Mouse (Mus musculus): ENCODE measurements around the gene Kat5. TPM values are rescaled to one million over a fixed set of nuclear protein-coding genes. Genes with fewer than 3 reads are reported as not detected.

Kat5 gene
- polyA plus RNA-seq (2015; fragmentation: Nextera tagmentation; extraction: Ambion mirVana) = 37.4 and 38.6 TPM in 2 replicates

GRCm38 (mm10) chr19:5609547-5610404 lies at the start of gene Kat5:
Gene Kat5, minus strand, starts transcription at chr19:5610237.
- peak within 1 kb of the TSS; percentile 64 for H3K4me2 ChIP-seq (replicated peaks; ENCODE audit: low read depth)
- H3K36me3 ChIP-seq (ENCODE audit: control insufficient read depth, insufficient read depth) = peaks cover 42% of the 10 kb centered on the region
- H3K27me3 ChIP-seq (replicated peaks; ENCODE audit: control insufficient read depth, insufficient read depth, low read length) = no peaks in the 10 kb centered on the region
- peak within 1 kb of the TSS; percentile 66 for H3K4me3 ChIP-seq (ENCODE audit: low read depth, low read length)
- peak; percentile 35 for TF ChIP-seq CTCF (IDR thresholded peaks at IDR 0.05; ENCODE audit: low read depth)
- peak; percentile 90 for ATAC-seq
- H3K27ac ChIP-seq (ENCODE audit: low read depth, low read length) = peak within 1 kb of the TSS; percentile 94
- no peaks in the 10 kb centered on the region for H3K9me3 ChIP-seq (ENCODE audit: control insufficient read depth)
- under 1% methylated on average over 54 of the region's 55 CpGs for WGBS
- H3K4me1 ChIP-seq (replicated peaks; ENCODE audit: control insufficient read depth, insufficient read depth, low read length) = no peaks in the 10 kb centered on the region; the same call in 1 of the 2 replicates
- peak within 1 kb of the TSS; percentile 72 for H3K9ac ChIP-seq (ENCODE audit: low read depth, low read length)

- H3K9ac ChIP-seq (ENCODE audit: low read depth, low read length) = no peak overlapping the region
- H3K36me3 ChIP-seq (ENCODE audit: control insufficient read depth, insufficient read depth) = peaks cover 48% of the 10 kb centered on the region
- H3K9me3 ChIP-seq (ENCODE audit: control insufficient read depth) = no peaks in the 10 kb centered on the region
- no peak overlapping the region for H3K27ac ChIP-seq (ENCODE audit: low read depth, low read length)
- H3K4me3 ChIP-seq (ENCODE audit: low read depth, low read length) = peak overlapping the region; percentile 35
- H3K4me1 ChIP-seq (replicated peaks; ENCODE audit: control insufficient read depth, insufficient read depth, low read length) = no peaks in the 10 kb centered on the region; the same call in 1 of the 2 replicates
- no peak for TF ChIP-seq CTCF (IDR thresholded peaks at IDR 0.05; ENCODE audit: low read depth)
- no peaks in the 10 kb centered on the region for H3K27me3 ChIP-seq (replicated peaks; ENCODE audit: control insufficient read depth, insufficient read depth, low read length)
- peak overlapping the region; percentile 76 for H3K4me2 ChIP-seq (replicated peaks; ENCODE audit: low read depth)
- ATAC-seq = no peak; the same call in 1 of the 2 replicates
- 26% methylated on average over 43 of the region's 43 CpGs for WGBS
Observed at GRCm38 (mm10) chr19:5654720-5655298, 44.8 kb upstream of the Kat5 start.

GRCm38 (mm10) chr19:5653969-5654719 lies 44.1 kb upstream of the Kat5 start:
- Histone ChIP-seq H3K4me2 (replicated peaks; ENCODE audit: low read depth) (peak overlapping the region; percentile 76), H3K27ac (ENCODE audit: low read depth, low read length) (no peak overlapping the region), H3K4me1 (replicated peaks; ENCODE audit: control insufficient read depth, insufficient read depth, low read length) (no peaks in the 10 kb centered on the region; the same call in 1 of the 2 replicates), H3K9ac (ENCODE audit: low read depth, low read length) (no peak overlapping the region), H3K36me3 (ENCODE audit: control insufficient read depth, insufficient read depth) (peaks cover 44% of the 10 kb centered on the region), H3K4me3 (ENCODE audit: low read depth, low read length) (peak overlapping the region; percentile 35), H3K27me3 (replicated peaks; ENCODE audit: control insufficient read depth, insufficient read depth, low read length) (no peaks in the 10 kb centered on the region), H3K9me3 (ENCODE audit: control insufficient read depth) (no peaks in the 10 kb centered on the region)
- peak; percentile 77 for ATAC-seq
- 18% methylated on average over 62 of the region's 62 CpGs for WGBS
- TF ChIP-seq CTCF (IDR thresholded peaks at IDR 0.05; ENCODE audit: low read depth) = no peak

- Histone ChIP-seq H3K4me1 (replicated peaks; ENCODE audit: control insufficient read depth, insufficient read depth, low read length) (peaks cover 7% of the 10 kb centered on the region; the same call in 1 of the 2 replicates), H3K9me3 (ENCODE audit: control insufficient read depth) (no peaks in the 10 kb centered on the region), H3K27ac (ENCODE audit: low read depth, low read length) (no peak overlapping the region), H3K27me3 (replicated peaks; ENCODE audit: control insufficient read depth, insufficient read depth, low read length) (no peaks in the 10 kb centered on the region), H3K36me3 (ENCODE audit: control insufficient read depth, insufficient read depth) (peaks cover 42% of the 10 kb centered on the region), H3K4me3 (ENCODE audit: low read depth, low read length) (no peak overlapping the region), H3K4me2 (replicated peaks; ENCODE audit: low read depth) (no peak overlapping the region), H3K9ac (ENCODE audit: low read depth, low read length) (no peak overlapping the region)
- no peak for TF ChIP-seq CTCF (IDR thresholded peaks at IDR 0.05; ENCODE audit: low read depth)
- no peak for ATAC-seq
- WGBS = 82% methylated on average over 6 of the region's 6 CpGs
Observed at GRCm38 (mm10) chr19:5652570-5652969, 42.5 kb upstream of the Kat5 start.

- Histone ChIP-seq H3K27me3 (replicated peaks; ENCODE audit: control insufficient read depth, insufficient read depth, low read length) (no peaks in the 10 kb centered on the region), H3K4me3 (ENCODE audit: low read depth, low read length) (no peak overlapping the region), H3K9me3 (ENCODE audit: control insufficient read depth) (no peaks in the 10 kb centered on the region), H3K27ac (ENCODE audit: low read depth, low read length) (no peak overlapping the region), H3K4me2 (replicated peaks; ENCODE audit: low read depth) (no peak overlapping the region), H3K9ac (ENCODE audit: low read depth, low read length) (no peak overlapping the region), H3K36me3 (ENCODE audit: control insufficient read depth, insufficient read depth) (peaks cover 47% of the 10 kb centered on the region), H3K4me1 (replicated peaks; ENCODE audit: control insufficient read depth, insufficient read depth, low read length) (peaks cover 7% of the 10 kb centered on the region; the same call in 1 of the 2 replicates)
- no peak for ATAC-seq
- 71% methylated on average over 13 of the region's 13 CpGs for WGBS
- TF ChIP-seq CTCF (IDR thresholded peaks at IDR 0.05; ENCODE audit: low read depth) = no peak
Observed at GRCm38 (mm10) chr19:5651502-5652274, 41.7 kb upstream of the Kat5 start.
